Mouse (Mus musculus) heart, embryonic 12.5 days (tissue): Measurements from ENCODE around the gene Txnrd1. TPM values are rescaled to one million over a fixed set of nuclear protein-coding genes. Genes with fewer than 3 reads are reported as not detected.

Experiments used
- ATAC-seq: fragments of 200-750 bp; cut with Nextera tagmentation; 2 replicates; pipeline ENCODE4 v1.8.0; 2017; ENCODE audit warnings: moderate TSS enrichment, moderate library complexity; ENCODE audit not compliant: insufficient number of reproducible peaks, low FRiP score
- H3K27ac ChIP-seq: fragments of 300-500 bp; sonication (generic); 2 replicates; pipeline ENCODE4 v1.5.1; 2016; ENCODE audit warnings: mild to moderate bottlenecking, moderate library complexity; ENCODE audit not compliant: poor library complexity, severe bottlenecking
- H3K27me3 ChIP-seq: fragments of 300-500 bp; sonication (generic); replicated peaks from 2 replicates; pipeline ENCODE4 v1.6.1; 2016; ENCODE audit warnings: mild to moderate bottlenecking, moderate library complexity
- H3K36me3 ChIP-seq: fragments of 300-500 bp; sonication (generic); 2 replicates; pipeline ENCODE4 v1.6.1; 2016; ENCODE audit warnings: mild to moderate bottlenecking, moderate library complexity
- H3K4me1 ChIP-seq: fragments of 300-500 bp; sonication (generic); replicated peaks from 2 replicates; pipeline ENCODE4 v1.6.1; 2016; ENCODE audit warnings: mild to moderate bottlenecking
- H3K4me2 ChIP-seq: fragments of 300-500 bp; sonication (generic); 2 replicates; pipeline ENCODE4 v1.6.1; 2016; ENCODE audit warnings: mild to moderate bottlenecking, moderate library complexity
- H3K4me3 ChIP-seq: fragments of 300-500 bp; sonication (generic); 2 replicates; pipeline ENCODE4 v1.5.1; 2016; ENCODE audit warnings: mild to moderate bottlenecking
- H3K9ac ChIP-seq: fragments of 300-500 bp; sonication (generic); 2 replicates; pipeline ENCODE4 v1.6.1; 2016; ENCODE audit warnings: mild to moderate bottlenecking, moderate library complexity
- H3K9me3 ChIP-seq: fragments of 300-500 bp; sonication (generic); replicated peaks from 2 replicates; pipeline ENCODE4 v1.6.1; 2016; ENCODE audit warnings: mild to moderate bottlenecking, moderate library complexity
- WGBS: fragments of 180-500 bp; shearing (Covaris S2); methylation state at CpG from one replicate; pipeline ENCODE4 v1.1.7; 2016; 5-methylcytosine and 5-hydroxymethylcytosine counted together
- polyA plus RNA-seq: library from polyadenylated mRNA; unstranded; fragments of >200 nt; fragmentation: Nextera tagmentation; extraction: Ambion mirVana; gene quantifications from 2 replicates; pipeline ENCODE4 v1.2.1, GENCODE M21; 2016

The Txnrd1 gene
- polyA plus RNA-seq, 1 experiment from 2014 or later = 90.9 TPM

DNA sequence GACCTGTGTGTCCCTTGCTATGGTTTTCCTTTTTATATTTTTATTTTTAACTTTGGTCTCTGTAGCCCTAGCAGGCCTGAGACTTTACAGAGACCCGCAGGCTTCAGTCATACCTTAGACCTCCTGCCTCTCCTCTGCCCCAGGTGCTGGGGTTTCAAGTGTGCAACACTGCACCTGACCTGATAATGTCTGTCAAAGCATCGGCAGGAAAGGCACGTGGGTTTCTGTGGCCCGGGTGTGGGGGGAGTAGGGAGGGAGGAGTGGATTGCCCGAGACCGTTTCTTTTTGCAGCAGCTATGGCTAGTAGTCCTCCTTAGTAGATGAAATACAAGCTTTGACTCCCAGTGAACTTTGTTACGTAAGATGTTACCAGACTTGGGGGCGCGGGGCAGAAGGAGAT, 15.8 kb upstream of the Txnrd1 start:
- H3K36me3 ChIP-seq = no peaks in the 10 kb centered on the region

DNA sequence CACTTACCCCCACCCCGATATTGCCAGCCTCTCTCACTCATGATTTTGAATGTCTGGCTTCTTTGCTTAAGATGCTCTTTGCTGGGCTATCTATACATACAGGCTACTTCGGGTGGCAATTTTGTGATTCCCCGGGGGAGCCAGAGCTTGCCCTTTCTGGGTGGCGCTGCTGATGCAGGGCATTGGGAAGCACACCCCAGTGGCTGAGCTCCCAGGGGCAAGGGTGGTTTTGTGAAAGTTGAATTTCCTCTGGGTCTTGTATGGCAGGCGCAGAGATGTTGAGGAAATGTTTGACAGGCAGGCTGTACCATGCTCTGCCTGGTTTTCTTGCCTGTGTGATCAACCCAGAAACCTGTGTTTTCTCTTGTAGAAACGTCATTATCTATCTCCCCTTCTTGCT, 15.1 kb upstream of the Txnrd1 start:
- no peak for ATAC-seq
- no peaks in the 10 kb centered on the region for H3K27me3 ChIP-seq
- H3K4me1 ChIP-seq = peaks cover 11% of the 10 kb centered on the region
- no peak overlapping the region for H3K9ac ChIP-seq
- no peak overlapping the region for H3K27ac ChIP-seq
- no peaks in the 10 kb centered on the region for H3K36me3 ChIP-seq
- WGBS = 78% methylated on average over 6 of the region's 6 CpGs
- no peaks in the 10 kb centered on the region for H3K9me3 ChIP-seq
- no peak overlapping the region for H3K4me2 ChIP-seq
- no peak overlapping the region for H3K4me3 ChIP-seq

More for the DNA sequence above, 15.8 kb upstream of the Txnrd1 start:
- Histone ChIP-seq H3K27me3 (no peaks in the 10 kb centered on the region), H3K4me1 (peaks cover 12% of the 10 kb centered on the region), H3K9me3 (no peaks in the 10 kb centered on the region), H3K9ac (no peak overlapping the region), H3K4me3 (no peak overlapping the region), H3K4me2 (no peak overlapping the region), H3K27ac (no peak overlapping the region)
- ATAC-seq = no peak
- WGBS = 62% methylated on average over 9 of the region's 9 CpGs

DNA sequence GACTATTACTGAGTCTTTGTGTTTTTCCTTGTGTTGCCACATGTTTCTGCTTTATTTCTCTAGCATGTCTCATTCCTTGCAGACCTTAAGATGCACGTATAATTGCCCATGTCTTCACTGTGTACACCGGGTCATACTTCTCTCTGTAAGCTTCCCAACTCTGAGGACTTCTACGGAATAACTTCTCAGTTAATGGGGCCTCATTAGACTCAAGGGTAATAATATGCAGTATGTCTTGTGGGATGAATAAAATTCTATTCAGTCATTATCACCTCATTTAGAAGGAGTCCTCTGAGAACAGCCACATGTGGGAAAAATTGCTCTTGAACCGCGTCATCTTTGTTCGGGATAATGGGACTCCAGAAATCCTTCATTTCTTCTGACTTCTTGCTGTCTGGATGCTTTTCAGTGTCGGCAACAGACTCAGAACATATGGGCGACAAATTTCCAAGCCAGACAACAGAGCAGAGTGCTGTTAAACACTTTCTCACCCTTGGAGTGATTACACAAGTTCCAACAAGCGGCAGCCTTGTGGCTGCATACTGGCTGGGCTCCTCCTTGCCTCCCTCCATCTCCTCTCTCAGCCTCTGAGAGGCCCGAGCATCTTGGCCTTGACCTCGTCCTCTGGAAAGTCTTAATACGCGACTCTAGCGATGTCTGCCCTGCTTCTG, 10.5 kb upstream of the Txnrd1 start:
- Histone ChIP-seq H3K4me1 (no peaks in the 10 kb centered on the region), H3K27ac (no peak overlapping the region), H3K9me3 (no peaks in the 10 kb centered on the region), H3K36me3 (no peaks in the 10 kb centered on the region), H3K9ac (no peak overlapping the region), H3K27me3 (no peaks in the 10 kb centered on the region), H3K4me3 (no peak overlapping the region), H3K4me2 (no peak overlapping the region)
- WGBS = 74% methylated on average over 14 of the region's 14 CpGs
- ATAC-seq = no peak

DNA sequence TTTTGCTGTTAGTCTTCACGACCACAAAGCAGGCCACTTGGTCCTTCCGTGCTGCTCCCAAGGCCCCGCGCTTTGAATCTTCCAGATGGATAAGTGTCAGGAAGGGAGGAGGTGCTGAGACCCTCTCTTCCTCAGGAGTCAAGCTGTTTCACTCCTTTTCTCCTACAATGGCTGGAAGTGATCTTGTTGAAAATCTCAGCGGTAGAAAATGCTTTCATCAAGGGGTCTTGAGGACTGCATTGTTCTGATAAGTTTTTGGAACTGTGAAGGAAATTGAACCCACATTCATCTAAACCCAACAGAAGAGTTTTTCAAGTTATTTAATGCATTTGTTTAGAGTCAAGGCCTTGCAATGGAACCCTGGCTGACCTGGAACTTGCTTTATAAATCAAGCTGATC, 10.0 kb upstream of the Txnrd1 start:
- Histone ChIP-seq H3K9ac (no peak overlapping the region), H3K4me1 (no peaks in the 10 kb centered on the region), H3K36me3 (no peaks in the 10 kb centered on the region), H3K9me3 (no peaks in the 10 kb centered on the region), H3K27ac (no peak overlapping the region), H3K4me3 (no peak overlapping the region), H3K27me3 (no peaks in the 10 kb centered on the region), H3K4me2 (no peak overlapping the region)
- no peak for ATAC-seq
- 61% methylated on average over 5 of the region's 5 CpGs for WGBS

DNA sequence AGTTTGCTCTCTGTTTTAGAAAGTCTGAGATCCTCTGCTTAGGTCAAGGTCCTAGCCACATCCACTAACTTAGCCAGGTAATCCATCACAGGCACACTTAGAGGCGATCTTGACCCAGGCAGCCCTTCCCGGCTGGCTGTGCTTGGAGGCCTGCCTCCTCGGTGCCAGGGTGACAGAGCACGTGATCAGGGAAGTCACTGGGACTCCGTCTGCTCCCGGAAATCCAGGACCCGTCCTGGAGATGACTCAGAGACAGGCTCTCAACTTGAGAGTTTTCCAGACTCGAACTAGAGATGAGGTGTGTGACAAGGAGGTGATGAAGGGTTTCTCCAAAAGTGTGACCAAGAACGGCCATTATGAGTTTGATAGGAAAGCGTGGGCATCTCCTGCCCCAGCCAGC, 9.2 kb upstream of the Txnrd1 start:
- Histone ChIP-seq H3K9me3 (no peaks in the 10 kb centered on the region), H3K27me3 (no peaks in the 10 kb centered on the region), H3K27ac (no peak overlapping the region), H3K4me2 (peak overlapping the region; percentile 29), H3K9ac (no peak overlapping the region), H3K4me3 (no peak overlapping the region), H3K4me1 (no peaks in the 10 kb centered on the region), H3K36me3 (no peaks in the 10 kb centered on the region)
- no peak for ATAC-seq
- 29% methylated on average over 10 of the region's 10 CpGs for WGBS

DNA sequence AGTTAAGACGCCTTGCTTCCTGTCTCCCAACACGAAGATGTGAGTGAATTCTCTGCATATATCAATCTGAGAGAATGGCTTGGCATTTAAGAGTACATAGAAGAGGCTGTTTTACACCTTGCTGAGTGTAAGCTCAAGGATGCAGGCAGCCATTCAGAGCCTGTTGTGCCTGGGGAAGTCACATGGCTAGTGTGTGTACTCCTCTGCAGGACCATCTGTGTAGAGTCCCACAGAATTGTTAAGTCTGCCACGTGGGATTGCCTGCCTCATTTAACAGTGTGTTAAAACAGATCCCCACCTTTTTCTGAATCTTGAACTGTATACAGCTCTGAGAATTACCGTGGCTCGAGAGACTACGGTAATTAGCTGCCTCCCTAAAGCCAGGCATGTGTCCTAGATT, 7.2 kb upstream of the Txnrd1 start:
- H3K4me1 ChIP-seq = no peaks in the 10 kb centered on the region
- H3K4me3 ChIP-seq = no peak overlapping the region
- 60% methylated on average over 6 of the region's 6 CpGs for WGBS
- no peak for ATAC-seq
- H3K27me3 ChIP-seq = no peaks in the 10 kb centered on the region
- H3K9ac ChIP-seq = no peak overlapping the region
- H3K4me2 ChIP-seq = no peak overlapping the region
- no peaks in the 10 kb centered on the region for H3K9me3 ChIP-seq
- no peaks in the 10 kb centered on the region for H3K36me3 ChIP-seq
- no peak overlapping the region for H3K27ac ChIP-seq

DNA sequence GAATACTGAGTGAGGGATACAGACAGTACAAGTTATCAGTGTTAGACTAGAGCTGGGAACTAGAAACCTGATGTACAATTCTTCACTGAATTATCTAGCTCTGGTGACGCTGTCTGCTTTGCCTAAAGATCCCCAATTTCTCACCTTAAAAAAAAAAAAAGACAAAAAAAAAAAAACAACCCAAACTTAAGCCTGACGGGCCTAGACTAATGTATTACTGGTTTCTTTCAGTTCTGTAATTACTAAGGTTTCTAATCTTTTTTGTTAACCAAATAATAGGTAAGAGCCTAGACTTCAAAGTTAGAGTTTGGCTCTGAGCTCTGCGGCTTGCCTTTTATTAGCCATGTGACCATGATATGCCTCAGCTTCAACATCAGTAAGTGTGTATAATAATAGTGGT, 2.1 kb downstream of the Txnrd1 start:
- Histone ChIP-seq H3K4me2 (no peak overlapping the region), H3K4me1 (no peaks in the 10 kb centered on the region), H3K36me3 (no peaks in the 10 kb centered on the region), H3K27me3 (no peaks in the 10 kb centered on the region), H3K27ac (no peak overlapping the region), H3K9ac (no peak overlapping the region), H3K4me3 (no peak overlapping the region), H3K9me3 (no peaks in the 10 kb centered on the region)
- ATAC-seq = no peak
- WGBS = 79% methylated on average over 3 of the region's 3 CpGs

DNA sequence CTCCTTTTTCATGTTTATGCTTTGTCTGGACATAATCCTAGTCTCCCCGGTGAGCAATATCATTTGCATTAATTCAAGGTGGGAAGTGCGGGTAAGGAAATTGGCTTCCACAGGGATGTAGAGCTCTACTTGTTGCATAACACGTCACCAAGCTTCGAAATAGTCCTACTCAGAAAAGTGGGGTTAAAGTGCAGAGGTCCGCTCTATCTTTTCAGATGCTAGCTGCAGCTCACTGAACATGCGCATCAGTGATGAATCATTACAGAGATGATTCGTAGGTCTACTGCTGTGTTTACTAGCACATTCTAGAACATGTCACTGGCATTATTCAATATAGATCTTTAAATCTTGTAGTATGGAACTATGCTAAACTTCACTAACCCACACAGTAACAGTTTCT, 4.6 kb downstream of the Txnrd1 start:
- Histone ChIP-seq H3K9ac (no peak overlapping the region), H3K27me3 (no peaks in the 10 kb centered on the region), H3K4me2 (no peak overlapping the region), H3K9me3 (no peaks in the 10 kb centered on the region), H3K4me3 (no peak overlapping the region), H3K36me3 (no peaks in the 10 kb centered on the region), H3K27ac (no peak overlapping the region), H3K4me1 (no peaks in the 10 kb centered on the region)
- WGBS = 86% methylated on average over 7 of the region's 7 CpGs
- ATAC-seq = no peak

DNA sequence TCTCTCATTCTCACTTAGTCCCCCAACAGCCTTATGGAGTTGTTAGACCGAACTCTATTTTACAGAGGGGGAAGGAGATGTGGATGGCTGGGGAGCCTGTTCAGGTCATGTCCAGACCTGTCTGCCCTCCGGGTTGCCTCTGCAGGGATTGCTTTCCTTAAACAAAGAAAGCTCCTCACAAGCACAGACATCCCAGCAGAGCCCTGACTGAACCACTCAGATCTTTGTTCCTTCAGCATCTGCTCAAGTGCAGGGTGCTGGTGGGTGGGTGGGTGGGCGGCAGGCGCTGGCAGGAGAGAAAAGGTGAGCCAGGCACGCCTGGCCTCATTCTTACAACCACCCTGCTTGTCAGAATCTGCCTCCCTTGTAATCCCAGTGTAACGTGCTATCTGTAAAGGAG, 10.3 kb downstream of the Txnrd1 start:
- no peak overlapping the region for H3K4me3 ChIP-seq
- 56% methylated on average over 6 of the region's 6 CpGs for WGBS
- no peak overlapping the region for H3K27ac ChIP-seq
- no peaks in the 10 kb centered on the region for H3K9me3 ChIP-seq
- ATAC-seq = no peak
- H3K4me2 ChIP-seq = no peak overlapping the region
- H3K9ac ChIP-seq = no peak overlapping the region
- no peaks in the 10 kb centered on the region for H3K27me3 ChIP-seq
- H3K4me1 ChIP-seq = no peaks in the 10 kb centered on the region
- H3K36me3 ChIP-seq = no peaks in the 10 kb centered on the region

DNA sequence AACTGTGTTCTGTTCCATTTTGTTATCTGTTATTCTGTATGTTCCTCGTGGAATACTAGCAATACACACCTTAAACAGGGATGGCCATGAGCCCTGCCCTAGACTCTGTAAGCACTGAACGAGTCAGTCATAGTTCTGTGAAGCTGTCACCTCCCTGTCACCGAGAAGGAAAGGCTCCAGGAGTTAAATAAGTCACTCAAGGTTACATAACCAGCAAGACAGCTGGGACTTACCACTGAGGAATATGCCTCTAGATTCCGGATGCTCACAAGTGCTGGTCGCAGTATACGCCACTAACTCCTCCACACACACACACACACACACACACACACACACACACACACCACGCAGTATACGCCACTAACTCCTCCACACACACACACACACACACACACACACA, 11.0 kb downstream of the Txnrd1 start:
- no peak for ATAC-seq
- Histone ChIP-seq H3K4me2 (no peak overlapping the region), H3K4me3 (no peak overlapping the region), H3K4me1 (no peaks in the 10 kb centered on the region), H3K27me3 (no peaks in the 10 kb centered on the region), H3K9me3 (no peaks in the 10 kb centered on the region), H3K27ac (no peak overlapping the region), H3K36me3 (no peaks in the 10 kb centered on the region), H3K9ac (no peak overlapping the region)
- WGBS = 73% methylated on average over 8 of the region's 8 CpGs

DNA sequence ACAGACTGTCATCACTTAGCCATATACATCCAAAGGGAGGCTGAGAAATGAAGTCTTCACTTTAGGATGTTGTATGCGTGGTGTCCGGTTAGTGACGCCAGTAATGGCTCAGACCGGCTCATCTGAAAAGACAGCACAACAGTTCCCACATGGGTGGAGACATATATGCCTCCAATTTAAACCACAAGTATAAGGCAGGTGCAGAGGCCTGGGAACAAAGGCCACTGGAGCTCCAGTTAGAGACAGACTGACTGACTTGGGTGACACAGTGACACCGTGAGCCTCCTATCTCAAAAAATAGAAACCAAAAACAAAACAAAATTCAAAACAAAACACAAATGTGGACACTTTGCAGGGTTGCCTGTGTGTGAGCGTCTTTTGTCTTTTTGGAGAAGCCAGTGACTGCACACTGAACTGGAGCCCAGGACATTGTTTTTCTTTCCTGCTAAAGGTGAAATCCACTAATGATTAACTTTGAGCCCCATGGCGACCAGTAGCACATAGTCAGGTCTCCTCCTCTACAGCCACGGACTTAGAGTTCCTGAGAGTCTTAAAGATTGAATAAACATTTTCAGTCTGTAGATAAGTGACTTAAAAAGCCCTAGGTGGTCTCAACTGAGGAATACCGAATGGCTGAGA, 14.2 kb downstream of the Txnrd1 start:
- ATAC-seq = no peak
- H3K27me3 ChIP-seq = no peaks in the 10 kb centered on the region
- H3K4me1 ChIP-seq = no peaks in the 10 kb centered on the region
- H3K27ac ChIP-seq = no peak overlapping the region
- H3K4me3 ChIP-seq = no peak overlapping the region
- H3K36me3 ChIP-seq = no peaks in the 10 kb centered on the region
- H3K4me2 ChIP-seq = no peak overlapping the region
- WGBS = 67% methylated on average over 9 of the region's 9 CpGs
- H3K9me3 ChIP-seq = no peaks in the 10 kb centered on the region
- H3K9ac ChIP-seq = no peak overlapping the region
